Mouse (Mus musculus): ENCODE measurements around the gene Zfp146.
"Not testable (repeated sequence)": the region's sequence is repeated elsewhere in the genome, so short reads cannot be mapped to it uniquely, and the experiment has no call there.

Zfp146 gene

DNA sequence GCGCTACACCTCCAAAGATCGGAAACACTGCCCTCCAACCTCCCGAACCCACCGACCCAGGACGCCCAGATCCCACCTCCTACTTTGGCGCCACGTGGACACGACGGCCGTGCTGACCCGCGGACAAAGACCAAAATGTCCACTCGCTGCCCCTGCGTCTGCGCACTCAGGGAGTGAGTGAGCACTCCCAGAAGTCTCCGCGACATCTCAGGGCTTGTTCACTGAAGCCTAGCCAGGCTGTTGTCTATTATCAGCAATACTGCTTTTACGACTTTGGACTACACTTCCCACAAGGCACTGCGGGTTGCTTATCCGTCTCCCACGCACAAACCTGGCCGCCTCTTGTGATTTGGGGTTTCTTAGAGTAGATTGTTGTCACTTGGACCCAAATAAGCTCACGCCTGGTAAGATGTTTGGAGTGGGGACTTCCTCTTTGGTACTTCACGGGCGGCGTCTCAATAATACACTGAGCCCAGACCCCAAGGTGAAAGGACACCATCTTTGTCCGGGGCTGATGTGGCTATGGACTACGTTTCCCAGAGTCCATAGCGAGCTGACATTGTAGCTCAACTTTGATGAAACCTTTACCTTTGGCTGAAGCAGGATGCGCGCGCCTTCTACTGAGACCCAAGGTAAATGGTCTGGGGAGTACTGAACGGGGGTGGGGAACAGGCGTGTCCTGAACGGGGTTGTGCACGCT lies at the start of gene Zfp146:
TSS of gene Zfp146 (minus strand) at position 168 of the 700 bp plus-strand sequence.
- peak; percentile 96 to 97 for DNase-seq (ENCODE audit: low spot score in 2 of 2)

GRCm38 (mm10) chr7:30217277-30217676 lies 47.7 kb upstream of the Zfp146 start:
- no peak for DNase-seq (ENCODE audit: low spot score in 2 of 2)

DNA sequence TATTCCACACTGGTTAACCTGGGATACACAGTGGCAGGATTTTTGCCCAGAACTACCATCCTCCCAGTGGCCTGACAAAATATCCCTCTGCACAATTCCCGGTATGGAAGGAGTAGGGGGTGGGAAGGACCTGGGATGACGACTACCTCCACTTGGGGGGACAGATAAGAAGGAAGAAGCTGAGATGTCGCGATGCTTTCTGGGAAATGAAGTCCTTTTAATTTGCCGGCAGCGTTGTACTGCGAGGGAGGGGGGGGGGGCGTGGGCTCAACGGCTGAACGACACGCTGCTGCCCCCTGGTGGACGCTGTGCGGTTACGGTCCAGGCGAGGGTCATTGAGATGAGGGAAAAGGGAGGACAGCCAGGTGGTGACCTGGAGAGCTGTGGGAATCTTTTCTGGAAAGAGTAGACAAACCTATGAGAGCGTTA lies 47.2 kb upstream of the Zfp146 start:
- peak; percentile 64 to 66 for DNase-seq (ENCODE audit: low spot score in 2 of 2)

DNA sequence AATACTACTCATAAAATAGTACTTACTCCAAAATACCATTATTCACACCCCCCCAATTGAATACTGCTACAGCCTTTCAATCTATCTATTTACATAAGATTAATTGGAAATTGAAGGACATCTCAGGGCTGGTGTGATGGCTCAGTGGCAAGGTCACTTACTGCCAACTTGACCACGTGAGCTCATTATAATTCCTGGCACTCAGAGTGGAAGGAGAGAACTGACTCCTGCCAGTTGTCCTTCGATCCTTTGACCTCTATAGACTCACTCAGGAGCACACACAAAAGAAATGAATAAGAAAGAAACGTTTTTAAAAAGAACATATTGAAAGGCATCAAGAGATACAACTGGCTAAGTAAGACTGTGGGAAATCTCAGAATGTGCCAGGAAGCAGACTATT lies 46.3 kb upstream of the Zfp146 start:
- no peak for DNase-seq (ENCODE audit: low spot score in 2 of 2)

GRCm38 (mm10) chr7:30213881-30214280 lies 44.3 kb upstream of the Zfp146 start:
- DNase-seq (ENCODE audit: low spot score in 2 of 2) = no peak

GRCm38 (mm10) chr7:30211025-30211424 lies 41.5 kb upstream of the Zfp146 start:
- DNase-seq (ENCODE audit: low spot score in 2 of 2) = no peak

DNA sequence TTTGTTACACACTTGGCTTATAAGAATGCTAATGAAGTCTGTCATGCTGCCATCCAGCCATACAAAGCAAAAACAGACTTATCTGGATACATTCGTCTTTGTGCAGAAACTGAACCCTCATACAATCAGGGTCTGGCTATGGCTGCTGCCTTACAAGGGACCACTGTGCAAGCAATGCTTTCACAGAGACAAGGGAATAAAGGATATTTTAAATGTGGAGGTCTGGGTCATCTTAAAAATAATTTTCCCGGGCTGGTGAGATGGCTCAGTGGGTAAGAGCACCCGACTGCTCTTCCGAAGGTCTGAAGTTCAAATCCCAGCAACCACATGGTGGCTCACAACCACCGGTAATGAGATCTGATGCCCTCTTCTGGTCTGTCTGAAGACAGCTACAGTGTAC lies 36.8 kb upstream of the Zfp146 start:
- not testable (repeated sequence) for DNase-seq (ENCODE audit: low spot score in 2 of 2)

GRCm38 (mm10) chr7:30205383-30205782 lies 35.8 kb upstream of the Zfp146 start:
- DNase-seq (ENCODE audit: low spot score in 2 of 2) = peak in 1 of 2 experiments; percentile 70

- no peak for DNase-seq (ENCODE audit: low spot score in 2 of 2)
These were observed 34.8 kb upstream of the Zfp146 start for GRCm38 (mm10) chr7:30204380-30204779.

DNA sequence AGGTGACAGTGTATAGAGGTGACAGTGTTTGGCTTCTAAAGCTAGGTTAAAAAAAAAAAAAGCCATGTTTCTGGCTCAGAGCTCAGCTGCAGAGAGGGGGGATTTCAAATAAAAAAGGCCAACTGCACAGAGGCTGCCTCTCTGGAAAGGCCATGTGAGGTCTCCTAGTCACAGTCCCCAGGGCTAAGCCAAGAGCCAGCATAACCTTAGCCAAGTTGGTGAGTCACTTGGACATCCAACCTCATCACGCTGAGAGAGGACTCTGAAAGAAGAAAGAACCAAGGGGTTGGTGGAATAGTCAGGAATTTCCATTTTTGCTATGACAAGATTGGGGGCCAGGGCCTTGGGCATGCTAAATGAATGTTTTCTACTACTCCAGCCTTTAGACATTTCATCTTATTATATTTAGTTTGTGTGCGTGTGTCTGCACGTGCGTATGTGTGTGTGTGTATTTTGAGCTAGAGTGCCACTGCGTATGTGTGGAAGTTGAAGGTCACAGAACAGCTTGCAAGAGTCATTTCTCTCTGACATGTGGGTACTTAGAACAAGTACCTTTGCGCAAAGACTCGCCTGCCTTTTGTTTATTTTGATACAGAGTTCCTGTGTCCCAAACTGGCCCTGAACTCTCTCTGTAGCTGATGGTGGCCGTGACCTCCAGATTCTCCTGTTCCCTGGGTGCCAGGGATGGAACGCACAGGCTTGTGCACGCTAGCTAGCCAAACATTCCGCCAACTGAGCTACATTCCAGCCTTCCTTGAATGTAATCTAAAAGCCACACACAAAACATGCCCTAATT lies 33.5 kb upstream of the Zfp146 start:
- peak; percentile 84 to 87 for DNase-seq (ENCODE audit: low spot score in 2 of 2)

DNA sequence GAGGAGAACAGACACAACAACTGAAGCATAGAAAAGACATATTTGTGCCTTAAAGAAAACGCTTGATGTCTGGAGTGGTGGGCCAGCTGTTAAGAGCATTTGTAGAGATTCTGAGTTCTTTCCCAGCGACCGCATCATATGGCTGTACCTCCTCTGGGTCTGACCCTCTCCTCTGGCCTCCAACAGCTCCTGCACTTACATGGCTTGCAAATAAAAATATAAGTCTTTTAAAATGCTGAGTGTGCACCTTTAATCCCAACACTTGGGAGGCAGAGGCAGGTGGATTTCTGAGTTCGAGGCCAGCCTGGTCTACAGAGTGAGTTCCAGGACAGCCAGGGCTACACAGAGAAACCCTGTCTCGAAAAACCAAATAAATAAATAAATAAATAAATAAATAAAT lies 31.1 kb upstream of the Zfp146 start:
- DNase-seq (ENCODE audit: low spot score in 2 of 2) = not testable (repeated sequence)

GRCm38 (mm10) chr7:30200200-30200599 lies 30.6 kb upstream of the Zfp146 start:
- DNase-seq (ENCODE audit: low spot score in 2 of 2) = no peak

DNA sequence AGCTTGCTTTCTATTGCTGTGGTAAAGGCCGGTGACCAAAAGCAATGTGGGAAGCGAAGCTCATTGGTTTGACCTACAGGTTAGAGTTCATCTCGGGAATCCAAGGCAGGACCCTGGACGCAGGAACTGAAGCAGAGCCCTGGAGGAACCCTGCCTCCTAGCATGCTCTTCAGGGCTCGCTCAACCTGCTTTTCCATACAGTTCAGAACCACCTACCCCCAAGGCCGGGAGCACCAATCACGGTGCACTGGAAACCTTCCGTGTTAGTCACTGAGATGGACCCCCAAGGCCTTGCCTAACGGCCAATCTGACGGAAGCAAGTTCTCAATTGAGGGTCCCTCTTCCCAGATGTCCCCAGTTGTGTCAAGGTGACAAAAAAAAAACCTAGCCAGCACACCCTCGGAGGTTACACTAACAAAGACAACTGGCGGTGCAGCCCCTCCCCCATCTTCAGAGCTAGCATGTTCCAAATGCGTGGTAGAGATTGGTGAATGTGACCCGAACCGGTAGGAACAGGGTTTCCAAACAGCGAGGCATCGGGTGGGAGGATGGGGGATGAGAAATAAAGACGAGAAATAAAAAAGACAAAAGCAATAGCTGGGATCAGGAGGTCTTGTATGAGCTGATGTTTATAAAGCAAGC lies 30.1 kb upstream of the Zfp146 start:
- no peak for DNase-seq (ENCODE audit: low spot score in 2 of 2)

GRCm38 (mm10) chr7:30198481-30198971 lies 29.0 kb upstream of the Zfp146 start, which contains the start of gene Capns1:
Gene Capns1 (minus strand): TSS chr7:30198811.
- peak in 1 of 2 experiments; percentile 63 for DNase-seq (ENCODE audit: low spot score in 2 of 2)

GRCm38 (mm10) chr7:30197592-30198129 lies 28.1 kb upstream of the Zfp146 start:
- DNase-seq (ENCODE audit: low spot score in 2 of 2) = no peak

DNA sequence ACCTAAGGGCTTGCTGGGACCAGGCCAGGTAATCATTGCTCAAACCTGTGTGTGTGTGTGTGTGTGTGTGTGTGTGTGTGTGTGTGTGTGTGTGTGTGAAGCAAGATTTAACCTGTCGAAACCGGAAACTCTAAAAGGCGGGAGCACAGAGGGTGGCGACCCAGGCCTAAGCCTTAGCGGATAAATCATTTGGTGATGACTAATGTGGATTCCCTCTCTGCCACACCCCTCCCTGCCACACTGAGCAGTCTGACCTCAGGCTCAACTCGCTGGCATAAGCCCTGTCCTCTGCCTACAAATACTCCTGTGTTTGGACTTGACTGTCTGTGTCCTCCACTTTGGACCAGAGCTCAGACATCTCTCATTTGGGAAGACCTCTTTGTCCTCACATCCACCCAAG lies 26.6 kb upstream of the Zfp146 start:
- DNase-seq (ENCODE audit: low spot score in 2 of 2) = no peak

GRCm38 (mm10) chr7:30195461-30195860 lies 25.9 kb upstream of the Zfp146 start:
- DNase-seq (ENCODE audit: low spot score in 2 of 2) = no peak

DNA sequence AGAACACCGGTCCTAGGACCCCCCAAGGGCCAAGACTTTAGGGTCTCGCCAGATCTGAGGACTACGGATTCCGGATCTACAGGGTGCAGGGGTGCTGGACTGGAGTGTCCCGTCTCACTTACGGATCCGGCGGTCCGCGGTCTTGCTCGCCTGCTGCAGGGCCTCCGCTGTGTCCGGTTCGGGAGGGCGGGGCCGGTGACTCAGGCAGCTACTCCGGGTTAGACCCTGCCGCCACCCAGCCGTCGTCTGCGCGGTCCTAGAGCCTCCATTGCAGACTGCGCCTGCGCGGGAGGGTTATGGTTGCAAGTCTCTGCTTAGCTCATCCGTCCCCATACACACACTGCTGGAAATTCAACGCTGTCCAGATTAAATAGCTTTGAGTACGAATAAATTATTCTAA lies 25.3 kb upstream of the Zfp146 start:
- peak; percentile 94 to 95 for DNase-seq (ENCODE audit: low spot score in 2 of 2)

DNA sequence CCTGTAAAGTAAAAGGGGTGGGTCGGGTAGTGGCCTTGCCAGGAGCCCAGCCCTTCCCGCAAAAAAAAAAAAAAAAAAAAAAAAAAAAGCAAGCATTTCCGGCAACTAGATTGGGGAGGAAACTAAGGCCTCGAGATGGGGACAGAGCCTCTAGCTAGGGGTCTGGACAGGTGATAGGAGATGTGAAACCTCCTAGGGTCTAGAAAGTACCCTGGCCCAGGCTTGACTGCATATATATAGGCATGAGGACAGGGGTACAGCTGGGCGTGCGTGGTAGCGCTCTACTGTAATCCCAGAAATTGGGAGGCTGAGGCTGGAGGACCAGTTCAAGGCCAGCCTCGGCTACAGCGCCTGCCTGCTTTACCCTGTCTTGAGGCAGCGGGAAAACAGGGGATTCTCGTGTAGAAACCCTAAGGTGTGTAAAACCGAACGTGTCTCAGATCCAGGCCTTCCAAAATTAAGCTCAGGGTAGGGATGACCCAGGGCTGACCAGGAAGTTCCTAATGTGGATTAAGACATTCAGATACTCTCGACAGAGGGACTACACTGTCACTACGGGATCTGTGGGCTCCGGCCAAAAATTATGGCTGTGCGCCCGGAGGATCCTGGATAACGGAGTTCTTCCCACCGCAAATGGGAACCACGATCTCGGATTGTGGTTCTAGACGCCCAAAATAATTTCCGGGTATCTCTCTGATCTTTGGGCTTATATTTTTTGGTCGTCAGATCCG lies 24.7 kb upstream of the Zfp146 start:
- DNase-seq (ENCODE audit: low spot score in 2 of 2) = peak in 1 of 2 experiments; percentile 39

- peak; percentile 81 to 83 for DNase-seq (ENCODE audit: low spot score in 2 of 2)
These were observed 24.1 kb upstream of the Zfp146 start for GRCm38 (mm10) chr7:30193581-30194100.

DNA sequence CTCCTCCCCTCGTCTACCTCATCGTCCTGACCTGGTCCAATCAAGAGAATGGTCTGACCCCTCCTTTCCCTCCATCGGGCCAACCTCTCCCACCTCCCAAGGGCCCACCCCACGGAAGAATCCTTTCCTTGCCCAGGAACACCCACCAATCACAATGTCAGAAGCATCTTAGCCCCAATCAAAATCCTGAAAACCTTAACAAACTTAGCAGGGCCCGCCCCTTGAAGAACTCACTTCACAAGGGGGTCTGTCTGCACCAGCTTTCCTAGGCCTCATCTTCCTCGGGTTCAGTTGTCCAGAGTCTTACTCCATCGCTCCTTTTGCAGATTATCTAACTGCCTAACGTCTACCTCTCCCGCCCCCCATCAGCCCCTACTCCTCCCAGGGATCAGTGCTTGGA lies 23.5 kb upstream of the Zfp146 start:
- no peak for DNase-seq (ENCODE audit: low spot score in 2 of 2)
